ENCODE assay signal across 8 mouse cellular contexts in genomic region chr13:30985598-30986466, GRCm38 (mm10). TPM values are rescaled to one million over a fixed set of nuclear protein-coding genes. Genes with fewer than 3 reads are reported as not detected.
DNase-seq lines count a peak whose midpoint lies in the region; ATAC-seq and TF ChIP-seq lines count a peak whose summit lies in the region.

No protein-coding gene starts in this region.

- peak overlapping the region; percentile 61 for H3K4me2 ChIP-seq in hindbrain, embryonic 15.5 days

- no peaks in the 10 kb centered on the region for H3K9me3 ChIP-seq in hindbrain, embryonic 15.5 days

- H3K9ac ChIP-seq in hindbrain, embryonic 15.5 days, result peak overlapping the region; percentile 19; the same call in 1 of the 2 replicates

- TF ChIP-seq CTCF in small intestine, adult 2 months (IDR thresholded peaks at IDR 0.05; ENCODE audit: extremely low read depth, insufficient read length, insufficient replicate concordance, low read depth, low read length), result no peak

- WGBS in hindbrain, embryonic 15.5 days, result 18% methylated on average over 27 of the region's 27 CpGs
- WGBS in macrophage (ENCODE audit: missing documents), result 34% methylated on average over 27 of the region's 27 CpGs
- 14% methylated on average over 27 of the region's 27 CpGs for WGBS in small intestine, adult 2 months

- H3K27ac ChIP-seq in hindbrain, embryonic 15.5 days (replicated peaks), result peak overlapping the region; percentile 50
- peak overlapping the region; percentile 82 for H3K27ac ChIP-seq in macrophage
- peak overlapping the region; percentile 71 for H3K27ac ChIP-seq in small intestine, adult 2 months (ENCODE audit: insufficient read depth, low read depth, low read length)

- H3K27me3 ChIP-seq in hindbrain, embryonic 15.5 days, result peaks cover 8% of the 10 kb centered on the region; the same call in 1 of the 2 replicates
- no peaks in the 10 kb centered on the region for H3K27me3 ChIP-seq in small intestine, adult 2 months (ENCODE audit: control insufficient read depth, insufficient read depth, low read length)

- peak; percentile 21 for DNase-seq in adrenal gland, adult 8-10 months
- DNase-seq in cerebellum, adult 9-11 months, result peak; percentile 75
- peak; percentile 60 for DNase-seq in gastrocnemius, postnatal 10 days
- peak; percentile 19 to 31 for DNase-seq in left cerebral cortex, postnatal 36 days (ENCODE audit: low spot score in 2 of 2)
- DNase-seq in adipocyte (ENCODE audit: low spot score), result no peak

- no peaks in the 10 kb centered on the region for H3K36me3 ChIP-seq in hindbrain, embryonic 15.5 days
- H3K36me3 ChIP-seq in macrophage (ENCODE audit: inconsistent target), result no peaks in the 10 kb centered on the region
- H3K36me3 ChIP-seq in small intestine, adult 2 months (ENCODE audit: control insufficient read depth, insufficient read depth, low read length), result no peaks in the 10 kb centered on the region

- H3K4me1 ChIP-seq in hindbrain, embryonic 15.5 days (replicated peaks), result peaks cover 13% of the 10 kb centered on the region
- no peaks in the 10 kb centered on the region; the same call in 1 of the 2 replicates for H3K4me1 ChIP-seq in small intestine, adult 2 months (ENCODE audit: control insufficient read depth, insufficient read depth, insufficient read length, low read length)

- intact Hi-C loops in left cerebral cortex, postnatal 36 days (cut with DNase I), result loop anchor here (5.0 kb wide), 2 partner anchors 94 to 641 kb away; partner anchors contain the start of gene Foxf2

- H3K79me2 ChIP-seq in macrophage (ENCODE audit: inconsistent target), result no peaks in the 10 kb centered on the region

- no peak for TF ChIP-seq POLR2A in small intestine, adult 2 months (IDR thresholded peaks at IDR 0.05; ENCODE audit: low read depth, low read length)

- ATAC-seq in hindbrain, embryonic 15.5 days (ENCODE audit: low FRiP score, low read depth), result peak; percentile 85

- peak overlapping the region; percentile 28 for H3K4me3 ChIP-seq in hindbrain, embryonic 15.5 days
- peak overlapping the region; percentile 25 for H3K4me3 ChIP-seq in macrophage (ENCODE audit: inconsistent target)
- peak overlapping the region; percentile 62 for H3K4me3 ChIP-seq in small intestine, adult 2 months (ENCODE audit: low read depth, low read length)

RNA-seq across cellular contexts. Expression of gene Gm5447, which starts 11.8 kb away (rescaled TPM):
- total RNA-seq in adrenal gland, adult 8-10 months (2022), result under 1 TPM in 2 of 4 experiments, not detected in 2; 0.15 to 0.31 TPM
- not detected for total RNA-seq in gastrocnemius, postnatal 10 days (2021)
- polyA plus RNA-seq in hindbrain, embryonic 15.5 days (2015; fragmentation: Nextera tagmentation; extraction: Ambion mirVana), result 0.08 TPM in 1 of 2 replicates, not detected in the other
- under 1 TPM in 1 of 2 experiments, not detected in 1; 0.36 TPM for total RNA-seq in left cerebral cortex, postnatal 36 days (2021)
- under 1 TPM in 2 of 26 experiments, not detected in 24; 0.32 to 0.42 TPM for total RNA-seq in macrophage (2018; cell fraction: chromatin; rRNA removed)
- total RNA-seq in macrophage (2018; cell fraction: cytosol; rRNA removed), result not detected
- under 1 TPM in 2 of 26 experiments, not detected in 24; 0.28 to 0.59 TPM for total RNA-seq in macrophage (2018; cell fraction: nucleus; rRNA removed)
- not detected in 3 replicates for polyA plus RNA-seq in macrophage (2018)
- polyA plus RNA-seq in small intestine, adult 2 months (2012; rRNA removed), result 0.06 TPM in 1 of 2 replicates, not detected in the other

RNA-seq across cellular contexts. Expression of gene Exoc2, which starts 11.9 kb away (rescaled TPM):
- total RNA-seq in adrenal gland, adult 8-10 months (2022), result 10 to 100 TPM; 36.2 to 48.8 (median 41.6) TPM
- 10 to 100 TPM; 13.9 to 15.9 TPM for total RNA-seq in gastrocnemius, postnatal 10 days (2021)
- 47.9 and 50.0 TPM in 2 replicates for polyA plus RNA-seq in hindbrain, embryonic 15.5 days (2015; fragmentation: Nextera tagmentation; extraction: Ambion mirVana)
- 10 to 100 TPM; 40.9 to 41.0 TPM for total RNA-seq in left cerebral cortex, postnatal 36 days (2021)
- total RNA-seq in macrophage (2018; cell fraction: chromatin; rRNA removed), result 100 to 1,000 TPM; 118 to 217 (median 176) TPM
- 10 to 100 TPM; 26.6 to 38.4 (median 32.7) TPM for total RNA-seq in macrophage (2018; cell fraction: cytosol; rRNA removed)
- 100 to 1,000 TPM in 4 of 26 experiments, 10 to 100 TPM in 22; 52.4 to 130 (median 74.6) TPM for total RNA-seq in macrophage (2018; cell fraction: nucleus; rRNA removed)
- 26.3 to 39.0 TPM (median 30.4 TPM) in 3 replicates for polyA plus RNA-seq in macrophage (2018)
- polyA plus RNA-seq in small intestine, adult 2 months (2012; rRNA removed), result 2.1 and 3.6 TPM in 2 replicates

RNA-seq across cellular contexts. Expression of gene Hus1b, which starts 38.3 kb away (rescaled TPM):
- total RNA-seq in adrenal gland, adult 8-10 months (2022), result 1 to 10 TPM in 1 of 4 experiments, under 1 TPM in 3; 0.35 to 1.2 (median 0.59) TPM
- under 1 TPM in 1 of 2 experiments, not detected in 1; 0.26 TPM for total RNA-seq in gastrocnemius, postnatal 10 days (2021)
- polyA plus RNA-seq in hindbrain, embryonic 15.5 days (2015; fragmentation: Nextera tagmentation; extraction: Ambion mirVana), result not detected in 2 replicates
- under 1 TPM; 0.54 to 0.91 TPM for total RNA-seq in left cerebral cortex, postnatal 36 days (2021)
- total RNA-seq in macrophage (2018; cell fraction: chromatin; rRNA removed), result 10 to 100 TPM in 12 of 26 experiments, 1 to 10 TPM in 14; 2.1 to 15.8 (median 9.7) TPM
- under 1 TPM in 10 of 26 experiments, not detected in 16; 0.09 to 0.71 (median 0.21) TPM for total RNA-seq in macrophage (2018; cell fraction: cytosol; rRNA removed)
- 10 to 100 TPM in 2 of 26 experiments, 1 to 10 TPM in 24; 1.9 to 10.4 (median 5.1) TPM for total RNA-seq in macrophage (2018; cell fraction: nucleus; rRNA removed)
- polyA plus RNA-seq in macrophage (2018), result not detected in 3 replicates
- 0.10 TPM in 1 of 2 replicates, not detected in the other for polyA plus RNA-seq in small intestine, adult 2 months (2012; rRNA removed)
